Mouse (Mus musculus): ENCODE results near the gene Pigt. TPM values are rescaled to one million over a fixed set of nuclear protein-coding genes. Genes with fewer than 3 reads are reported as not detected.
A peak's percentile ranks its signal among the peaks of the same experiment; 100 is the strongest.

Pigt gene
- polyA plus RNA-seq, 1 experiment from 2014 or later = 24.9 TPM

- Histone ChIP-seq H3K4me3 (replicated peaks) (no peak overlapping the region), H3K36me3 (no peaks in the 10 kb centered on the region), H3K9ac (replicated peaks) (no peak overlapping the region), H3K4me1 (replicated peaks) (peaks cover 29% of the 10 kb centered on the region), H3K27me3 (peaks cover 3% of the 10 kb centered on the region; the same call in 1 of the 2 replicates), H3K4me2 (peak overlapping the region; percentile 19), H3K27ac (no peak overlapping the region), H3K9me3 (peaks cover 15% of the 10 kb centered on the region)
- 23% methylated on average over 8 of the region's 8 CpGs for WGBS
- ATAC-seq (ENCODE audit: insufficient number of reproducible peaks, insufficient read depth, low FRiP score, low TSS enrichment, low read depth) = no peak
Measured at GRCm38 (mm10) chr2:164522280-164522679, 25.0 kb downstream of the Pigt start.

- H3K4me3 ChIP-seq (replicated peaks) = no peak overlapping the region
- no peak overlapping the region for H3K4me2 ChIP-seq
- peaks cover 15% of the 10 kb centered on the region for H3K9me3 ChIP-seq
- peaks cover 26% of the 10 kb centered on the region for H3K4me1 ChIP-seq (replicated peaks)
- peaks cover 3% of the 10 kb centered on the region; the same call in 1 of the 2 replicates for H3K27me3 ChIP-seq
- WGBS = 84% methylated on average over 10 of the region's 10 CpGs
- H3K27ac ChIP-seq = no peak overlapping the region
- no peak overlapping the region for H3K9ac ChIP-seq (replicated peaks)
- H3K36me3 ChIP-seq = no peaks in the 10 kb centered on the region
- ATAC-seq (ENCODE audit: insufficient number of reproducible peaks, insufficient read depth, low FRiP score, low TSS enrichment, low read depth) = no peak
Measured at GRCm38 (mm10) chr2:164523301-164523773, 26.0 kb downstream of the Pigt start.

GRCm38 (mm10) chr2:164528557-164528956 lies 31.2 kb downstream of the Pigt start:
- Histone ChIP-seq H3K27ac (no peak overlapping the region), H3K9me3 (peaks cover 9% of the 10 kb centered on the region), H3K9ac (replicated peaks) (no peak overlapping the region), H3K4me1 (replicated peaks) (no peaks in the 10 kb centered on the region), H3K4me3 (replicated peaks) (no peak overlapping the region), H3K4me2 (no peak overlapping the region), H3K27me3 (no peaks in the 10 kb centered on the region), H3K36me3 (no peaks in the 10 kb centered on the region)
- no peak for ATAC-seq (ENCODE audit: insufficient number of reproducible peaks, insufficient read depth, low FRiP score, low TSS enrichment, low read depth)
- 55% methylated on average over 5 of the region's 5 CpGs for WGBS

GRCm38 (mm10) chr2:164531169-164531568 lies 33.8 kb downstream of the Pigt start:
- H3K27me3 ChIP-seq = no peaks in the 10 kb centered on the region
- H3K4me1 ChIP-seq (replicated peaks) = no peaks in the 10 kb centered on the region
- H3K4me2 ChIP-seq = no peak overlapping the region
- H3K9ac ChIP-seq (replicated peaks) = no peak overlapping the region
- no peak overlapping the region for H3K27ac ChIP-seq
- no peak overlapping the region for H3K4me3 ChIP-seq (replicated peaks)
- no peak; the same call in 1 of the 2 replicates for ATAC-seq (ENCODE audit: insufficient number of reproducible peaks, insufficient read depth, low FRiP score, low TSS enrichment, low read depth)
- no peaks in the 10 kb centered on the region for H3K36me3 ChIP-seq
- H3K9me3 ChIP-seq = peaks cover 9% of the 10 kb centered on the region
- WGBS = 5% methylated on average over 3 of the region's 3 CpGs

- Histone ChIP-seq H3K9me3 (no peaks in the 10 kb centered on the region), H3K4me3 (replicated peaks) (no peak overlapping the region), H3K9ac (replicated peaks) (no peak overlapping the region), H3K27ac (no peak overlapping the region), H3K27me3 (no peaks in the 10 kb centered on the region), H3K36me3 (no peaks in the 10 kb centered on the region), H3K4me1 (replicated peaks) (no peaks in the 10 kb centered on the region), H3K4me2 (no peak overlapping the region)
- WGBS = 67% methylated on average over 10 of the region's 10 CpGs
- no peak for ATAC-seq (ENCODE audit: insufficient number of reproducible peaks, insufficient read depth, low FRiP score, low TSS enrichment, low read depth)
Measured at GRCm38 (mm10) chr2:164534315-164534714, 37.0 kb downstream of the Pigt start.

- H3K9ac ChIP-seq (replicated peaks) = no peak overlapping the region
- peaks cover 6% of the 10 kb centered on the region; the same call in 1 of the 2 replicates for H3K4me1 ChIP-seq (replicated peaks)
- H3K4me3 ChIP-seq (replicated peaks) = no peak overlapping the region
- H3K9me3 ChIP-seq = no peaks in the 10 kb centered on the region
- H3K27ac ChIP-seq = no peak overlapping the region
- H3K4me2 ChIP-seq = no peak overlapping the region
- no peak for ATAC-seq (ENCODE audit: insufficient number of reproducible peaks, insufficient read depth, low FRiP score, low TSS enrichment, low read depth)
- H3K36me3 ChIP-seq = no peaks in the 10 kb centered on the region
- no peaks in the 10 kb centered on the region for H3K27me3 ChIP-seq
- WGBS = 81% methylated on average over 4 of the region's 4 CpGs
Measured at GRCm38 (mm10) chr2:164537003-164537402, 39.7 kb downstream of the Pigt start.

- H3K4me1 ChIP-seq (replicated peaks) = peaks cover 6% of the 10 kb centered on the region; the same call in 1 of the 2 replicates
- H3K27ac ChIP-seq = no peak overlapping the region
- no peaks in the 10 kb centered on the region for H3K36me3 ChIP-seq
- 38% methylated on average over 8 of the region's 8 CpGs for WGBS
- no peak overlapping the region for H3K4me3 ChIP-seq (replicated peaks)
- no peak overlapping the region for H3K9ac ChIP-seq (replicated peaks)
- no peak for ATAC-seq (ENCODE audit: insufficient number of reproducible peaks, insufficient read depth, low FRiP score, low TSS enrichment, low read depth)
- no peaks in the 10 kb centered on the region for H3K27me3 ChIP-seq
- H3K9me3 ChIP-seq = no peaks in the 10 kb centered on the region
- H3K4me2 ChIP-seq = no peak overlapping the region
Measured at GRCm38 (mm10) chr2:164540652-164541427, 43.5 kb downstream of the Pigt start.

- Histone ChIP-seq H3K4me2 (no peak overlapping the region), H3K4me3 (replicated peaks) (no peak overlapping the region), H3K4me1 (replicated peaks) (peaks cover 6% of the 10 kb centered on the region; the same call in 1 of the 2 replicates), H3K9ac (replicated peaks) (no peak overlapping the region), H3K27ac (no peak overlapping the region), H3K27me3 (no peaks in the 10 kb centered on the region), H3K36me3 (no peaks in the 10 kb centered on the region), H3K9me3 (no peaks in the 10 kb centered on the region)
- 82% methylated on average over 5 of the region's 5 CpGs for WGBS
- ATAC-seq (ENCODE audit: insufficient number of reproducible peaks, insufficient read depth, low FRiP score, low TSS enrichment, low read depth) = no peak
Measured at GRCm38 (mm10) chr2:164542132-164542531, 44.8 kb downstream of the Pigt start.

GRCm38 (mm10) chr2:164542598-164542997 lies 45.3 kb downstream of the Pigt start:
- H3K4me2 ChIP-seq = no peak overlapping the region
- H3K27ac ChIP-seq = no peak overlapping the region
- no peaks in the 10 kb centered on the region for H3K27me3 ChIP-seq
- H3K36me3 ChIP-seq = no peaks in the 10 kb centered on the region
- H3K4me1 ChIP-seq (replicated peaks) = peaks cover 6% of the 10 kb centered on the region; the same call in 1 of the 2 replicates
- no peak for ATAC-seq (ENCODE audit: insufficient number of reproducible peaks, insufficient read depth, low FRiP score, low TSS enrichment, low read depth)
- H3K4me3 ChIP-seq (replicated peaks) = no peak overlapping the region
- H3K9me3 ChIP-seq = no peaks in the 10 kb centered on the region
- WGBS = 82% methylated on average over 7 of the region's 7 CpGs
- H3K9ac ChIP-seq (replicated peaks) = no peak overlapping the region

GRCm38 (mm10) chr2:164543745-164544144 lies 46.4 kb downstream of the Pigt start:
- WGBS = 75% methylated on average over 2 of the region's 2 CpGs
- no peak overlapping the region for H3K4me2 ChIP-seq
- no peaks in the 10 kb centered on the region for H3K36me3 ChIP-seq
- H3K4me1 ChIP-seq (replicated peaks) = peaks cover 6% of the 10 kb centered on the region; the same call in 1 of the 2 replicates
- H3K9ac ChIP-seq (replicated peaks) = no peak overlapping the region
- H3K27ac ChIP-seq = no peak overlapping the region
- no peak for ATAC-seq (ENCODE audit: insufficient number of reproducible peaks, insufficient read depth, low FRiP score, low TSS enrichment, low read depth)
- H3K9me3 ChIP-seq = no peaks in the 10 kb centered on the region
- no peak overlapping the region for H3K4me3 ChIP-seq (replicated peaks)
- no peaks in the 10 kb centered on the region for H3K27me3 ChIP-seq

- 41% methylated on average over 5 of the region's 5 CpGs for WGBS
- Histone ChIP-seq H3K36me3 (no peaks in the 10 kb centered on the region), H3K27me3 (no peaks in the 10 kb centered on the region), H3K9ac (replicated peaks) (no peak overlapping the region), H3K4me3 (replicated peaks) (no peak overlapping the region), H3K4me2 (no peak overlapping the region), H3K9me3 (no peaks in the 10 kb centered on the region), H3K27ac (no peak overlapping the region), H3K4me1 (replicated peaks) (peaks cover 6% of the 10 kb centered on the region; the same call in 1 of the 2 replicates)
- ATAC-seq (ENCODE audit: insufficient number of reproducible peaks, insufficient read depth, low FRiP score, low TSS enrichment, low read depth) = no peak
Measured at GRCm38 (mm10) chr2:164544454-164545097, 47.3 kb downstream of the Pigt start.
